Mouse (Mus musculus): ENCODE results near the gene Ubtd2. TPM values are rescaled to one million over a fixed set of nuclear protein-coding genes. Genes with fewer than 3 reads are reported as not detected.

The Ubtd2 gene
- polyA plus RNA-seq, 1 experiment = 0.96 TPM

GRCm38 (mm10) chr11:32488344-32488743, 33.2 kb downstream of the Ubtd2 start:
- no peaks in the 10 kb centered on the region for H3K27me3 ChIP-seq (replicated peaks)
- no peak for TF ChIP-seq FLI1 (IDR thresholded peaks at IDR 0.05; ENCODE audit: low read length)
- no peak for TF ChIP-seq GATA1 (IDR thresholded peaks at IDR 0.05; ENCODE audit: borderline replicate concordance, low read length)
- H3K4me3 ChIP-seq (replicated peaks) = no peak overlapping the region
- peaks cover 36% of the 10 kb centered on the region for H3K4me1 ChIP-seq
- no peaks in the 10 kb centered on the region for H3K36me3 ChIP-seq (replicated peaks; ENCODE audit: low read length)
- no peaks in the 10 kb centered on the region for H3K9me3 ChIP-seq

- Histone ChIP-seq H3K36me3 (replicated peaks; ENCODE audit: low read length) (no peaks in the 10 kb centered on the region), H3K9me3 (no peaks in the 10 kb centered on the region), H3K4me3 (replicated peaks) (peak overlapping the region; percentile 66), H3K4me1 (peaks cover 36% of the 10 kb centered on the region), H3K27me3 (replicated peaks) (no peaks in the 10 kb centered on the region)
- TF ChIP-seq FLI1 (IDR thresholded peaks at IDR 0.05; ENCODE audit: low read length) (no peak), GATA1 (IDR thresholded peaks at IDR 0.05; ENCODE audit: borderline replicate concordance, low read length) (no peak)
These were observed 33.9 kb downstream of the Ubtd2 start for GRCm38 (mm10) chr11:32488808-32489670.

DNA sequence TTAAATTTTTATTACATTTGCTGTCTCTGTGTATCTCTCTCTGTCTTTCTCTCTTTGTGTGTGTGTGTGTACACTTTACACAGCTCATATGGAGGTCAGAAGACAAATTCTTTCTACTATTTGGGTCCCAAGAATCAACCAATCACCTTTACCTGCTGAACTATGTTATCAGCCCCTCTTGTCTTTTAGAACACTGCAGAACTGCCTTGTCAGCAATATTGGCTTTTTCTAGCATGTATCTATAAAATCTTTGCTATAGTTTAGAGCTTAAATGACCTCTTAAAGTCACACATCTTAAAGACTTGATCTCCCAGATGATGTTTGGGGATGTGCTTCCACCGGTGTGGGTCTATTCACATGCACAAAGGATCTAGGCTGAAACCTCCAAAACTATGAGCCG, 35.9 kb downstream of the Ubtd2 start:
- no peak overlapping the region for H3K4me3 ChIP-seq (replicated peaks)
- no peak for TF ChIP-seq GATA1 (IDR thresholded peaks at IDR 0.05; ENCODE audit: borderline replicate concordance, low read length)
- TF ChIP-seq FLI1 (IDR thresholded peaks at IDR 0.05; ENCODE audit: low read length) = no peak
- peaks cover 36% of the 10 kb centered on the region for H3K4me1 ChIP-seq
- H3K9me3 ChIP-seq = no peaks in the 10 kb centered on the region
- no peaks in the 10 kb centered on the region for H3K27me3 ChIP-seq (replicated peaks)
- no peaks in the 10 kb centered on the region for H3K36me3 ChIP-seq (replicated peaks; ENCODE audit: low read length)

DNA sequence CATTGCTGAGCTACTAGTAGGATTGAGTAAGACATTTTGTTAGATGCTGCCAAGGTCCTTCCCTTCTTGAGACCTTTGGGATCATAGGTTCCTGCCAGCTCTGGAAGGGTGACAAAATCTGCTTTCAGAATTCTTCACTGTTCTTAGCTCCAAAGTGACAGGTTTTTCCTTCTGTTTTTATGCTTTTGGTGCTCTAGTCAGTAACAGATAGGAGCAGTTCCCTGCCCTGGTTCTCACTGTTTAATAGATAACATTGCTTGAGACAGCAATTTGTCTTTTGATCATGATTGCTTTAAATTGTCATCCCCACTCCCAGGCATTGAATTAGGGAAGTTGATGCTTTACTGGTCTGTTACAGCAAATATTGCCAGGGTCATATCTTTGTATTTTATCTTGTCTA, 38.1 kb downstream of the Ubtd2 start:
- Histone ChIP-seq H3K9me3 (no peaks in the 10 kb centered on the region), H3K4me1 (peaks cover 30% of the 10 kb centered on the region), H3K4me3 (replicated peaks) (no peak overlapping the region), H3K27me3 (replicated peaks) (no peaks in the 10 kb centered on the region), H3K36me3 (replicated peaks; ENCODE audit: low read length) (no peaks in the 10 kb centered on the region)
- TF ChIP-seq FLI1 (IDR thresholded peaks at IDR 0.05; ENCODE audit: low read length) (no peak), GATA1 (IDR thresholded peaks at IDR 0.05; ENCODE audit: borderline replicate concordance, low read length) (no peak)

DNA sequence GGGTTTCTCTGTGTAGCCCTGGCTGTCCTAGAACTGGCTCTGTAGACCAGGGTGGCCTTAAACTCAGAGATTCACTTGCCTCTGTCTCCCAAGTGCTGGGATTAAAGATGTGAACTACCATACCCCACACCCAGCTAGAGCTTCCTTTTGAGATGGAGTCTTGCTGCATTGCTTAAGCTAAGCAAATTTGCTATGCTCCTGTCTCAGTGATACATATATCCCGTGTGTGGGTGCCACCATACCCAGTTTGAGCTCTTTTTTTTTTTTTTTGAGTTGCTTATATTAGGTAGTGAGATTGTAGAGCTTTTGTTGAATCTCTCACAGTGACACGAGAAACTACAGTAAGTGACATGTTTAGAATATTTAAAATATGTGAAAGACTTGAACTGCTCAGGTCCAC, 40.1 kb downstream of the Ubtd2 start:
- Histone ChIP-seq H3K4me3 (replicated peaks) (no peak overlapping the region), H3K36me3 (replicated peaks; ENCODE audit: low read length) (no peaks in the 10 kb centered on the region)
- TF ChIP-seq GATA1 (IDR thresholded peaks at IDR 0.05; ENCODE audit: borderline replicate concordance, low read length) = no peak
- no peak for TF ChIP-seq FLI1 (IDR thresholded peaks at IDR 0.05; ENCODE audit: low read length)

GRCm38 (mm10) chr11:32498757-32499535, 43.8 kb downstream of the Ubtd2 start:
- TF ChIP-seq GATA1 (IDR thresholded peaks at IDR 0.05; ENCODE audit: borderline replicate concordance, low read length) (no peak), FLI1 (IDR thresholded peaks at IDR 0.05; ENCODE audit: low read length) (no peak)
- Histone ChIP-seq H3K9me3 (no peaks in the 10 kb centered on the region), H3K4me1 (no peaks in the 10 kb centered on the region; the same call in 1 of the 2 replicates), H3K36me3 (replicated peaks; ENCODE audit: low read length) (no peaks in the 10 kb centered on the region), H3K27me3 (replicated peaks) (no peaks in the 10 kb centered on the region), H3K4me3 (replicated peaks) (no peak overlapping the region)

More for the DNA sequence above, 40.1 kb downstream of the Ubtd2 start:
- H3K4me1 ChIP-seq = peaks cover 11% of the 10 kb centered on the region
- H3K27me3 ChIP-seq (replicated peaks) = no peaks in the 10 kb centered on the region
- no peaks in the 10 kb centered on the region for H3K9me3 ChIP-seq

DNA sequence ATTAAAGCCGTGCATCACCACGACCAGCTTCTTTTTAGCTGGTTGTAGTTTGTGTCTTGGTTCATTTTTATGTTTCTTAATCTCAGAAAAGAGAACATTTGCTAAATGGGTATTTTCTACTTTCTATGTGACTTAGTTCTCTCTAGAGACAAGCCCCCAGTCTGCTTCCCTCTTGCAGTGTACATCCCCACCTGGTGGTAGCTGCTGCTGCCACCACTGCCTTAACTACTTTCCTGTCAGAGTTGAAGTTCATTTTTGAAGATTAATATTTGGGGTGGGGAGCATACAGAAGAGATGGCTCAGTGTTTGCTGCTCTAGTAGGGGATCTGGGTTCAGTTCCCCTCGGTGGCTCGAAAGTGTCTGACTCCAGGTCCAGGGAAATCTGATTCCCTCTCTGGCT, 44.8 kb downstream of the Ubtd2 start:
- Histone ChIP-seq H3K4me1 (peaks cover 5% of the 10 kb centered on the region; the same call in 1 of the 2 replicates), H3K27me3 (replicated peaks) (no peaks in the 10 kb centered on the region), H3K36me3 (replicated peaks; ENCODE audit: low read length) (no peaks in the 10 kb centered on the region), H3K4me3 (replicated peaks) (no peak overlapping the region), H3K9me3 (no peaks in the 10 kb centered on the region)
- TF ChIP-seq GATA1 (IDR thresholded peaks at IDR 0.05; ENCODE audit: borderline replicate concordance, low read length) (no peak), FLI1 (IDR thresholded peaks at IDR 0.05; ENCODE audit: low read length) (no peak)

GRCm38 (mm10) chr11:32503711-32504110, 48.5 kb downstream of the Ubtd2 start:
- Histone ChIP-seq H3K36me3 (replicated peaks; ENCODE audit: low read length) (no peaks in the 10 kb centered on the region), H3K9me3 (no peaks in the 10 kb centered on the region), H3K4me3 (replicated peaks) (no peak overlapping the region), H3K27me3 (replicated peaks) (no peaks in the 10 kb centered on the region), H3K4me1 (peaks cover 11% of the 10 kb centered on the region; the same call in 1 of the 2 replicates)
- TF ChIP-seq FLI1 (IDR thresholded peaks at IDR 0.05; ENCODE audit: low read length) (no peak), GATA1 (IDR thresholded peaks at IDR 0.05; ENCODE audit: borderline replicate concordance, low read length) (no peak)

DNA sequence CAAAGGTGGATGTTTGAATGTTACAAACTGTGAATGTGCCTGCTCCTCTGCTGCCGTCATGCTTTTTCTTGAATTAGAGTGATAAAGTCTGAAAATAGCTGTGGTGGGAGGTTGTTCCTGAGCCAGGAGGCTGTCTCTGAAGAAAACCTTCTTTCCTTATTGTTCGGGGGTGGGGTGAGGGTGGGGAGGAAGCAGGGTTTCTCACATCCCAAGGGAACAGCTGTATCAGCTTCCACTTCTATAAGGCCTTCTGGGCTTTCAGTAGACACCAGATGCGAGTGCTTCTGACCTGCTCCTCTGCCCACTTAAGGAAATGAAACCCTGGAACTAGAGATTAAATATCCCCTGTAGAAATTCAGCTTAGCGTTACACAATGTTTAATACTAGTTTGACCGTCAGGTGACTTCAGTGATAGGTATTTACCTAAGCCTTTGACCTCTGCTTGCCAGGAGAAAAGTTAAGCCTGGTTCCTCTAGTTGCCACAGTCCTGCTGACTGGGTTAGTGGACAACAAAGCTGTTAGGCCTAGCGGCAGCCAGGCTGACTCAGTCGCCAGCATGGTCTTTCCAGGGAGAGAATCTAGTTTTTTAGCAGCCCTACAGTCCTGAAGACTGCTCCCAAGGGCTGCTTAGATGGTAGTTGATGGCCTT, 50.0 kb downstream of the Ubtd2 start:
- no peaks in the 10 kb centered on the region for H3K9me3 ChIP-seq
- H3K4me3 ChIP-seq (replicated peaks) = no peak overlapping the region
- no peaks in the 10 kb centered on the region for H3K27me3 ChIP-seq (replicated peaks)
- TF ChIP-seq FLI1 (IDR thresholded peaks at IDR 0.05; ENCODE audit: low read length) (no peak), GATA1 (IDR thresholded peaks at IDR 0.05; ENCODE audit: borderline replicate concordance, low read length) (no peak)
- H3K4me1 ChIP-seq = peaks cover 11% of the 10 kb centered on the region; the same call in 1 of the 2 replicates
- no peaks in the 10 kb centered on the region for H3K36me3 ChIP-seq (replicated peaks; ENCODE audit: low read length)

Measured in megakaryocyte, embryonic 14.5 days (primary cell).